Mouse (Mus musculus): ENCODE results near the gene Eif5a. TPM values are rescaled to one million over a fixed set of nuclear protein-coding genes. Genes with fewer than 3 reads are reported as not detected.

The Eif5a gene
- polyA plus RNA-seq, 1 experiment = 1,243 TPM

- no peaks in the 10 kb centered on the region for H3K79me2 ChIP-seq (ENCODE audit: control insufficient read depth, insufficient read depth)
- no peak overlapping the region for H3K4me3 ChIP-seq
- no peak for TF ChIP-seq POLR2AphosphoS2 (IDR thresholded peaks at IDR 0.05; ENCODE audit: insufficient read length, low read depth)
- no peak for TF ChIP-seq POLR2A (IDR thresholded peaks at IDR 0.05; ENCODE audit: insufficient read length, low read depth)
- no peak for TF ChIP-seq USF1 (IDR thresholded peaks at IDR 0.05; ENCODE audit: low read depth)
- peaks cover 16% of the 10 kb centered on the region for H3K27me3 ChIP-seq (ENCODE audit: control insufficient read depth, insufficient read depth, insufficient read length)
- no peak overlapping the region for H3ac ChIP-seq (ENCODE audit: control insufficient read depth, insufficient read length)
- no peak overlapping the region for H3K4me2 ChIP-seq (ENCODE audit: low read depth)
- H3K36me3 ChIP-seq (ENCODE audit: control insufficient read depth, insufficient read depth) = no peaks in the 10 kb centered on the region
Observed at GRCm38 (mm10) chr11:69867335-69867734, 54.4 kb downstream of the Eif5a start.

Other genes with a start within 250 kb of the Eif5a start
- gene Eif4a1, start 249.5 kb downstream of the Eif5a start, polyA plus RNA-seq (2012; fragmentation: generic; extraction: Trizol) = 553 TPM
- 70.5 TPM for gene Senp3, start 239.9 kb downstream of the Eif5a start, polyA plus RNA-seq (2012; fragmentation: generic; extraction: Trizol)
- 0.07 TPM for gene Tnfsf13, start 236.2 kb downstream of the Eif5a start, polyA plus RNA-seq (2012; fragmentation: generic; extraction: Trizol)
- 5.5 TPM for gene Tnfsf12, start 226.1 kb downstream of the Eif5a start, polyA plus RNA-seq (2012; fragmentation: generic; extraction: Trizol)
- gene Tnfsfm13, start 225.9 kb downstream of the Eif5a start, polyA plus RNA-seq (2012; fragmentation: generic; extraction: Trizol) = 1.6 TPM
- gene Polr2a, start 163.3 kb downstream of the Eif5a start, polyA plus RNA-seq (2012; fragmentation: generic; extraction: Trizol) = 69.5 TPM
- 0.26 TPM for gene Slc35g3, start 160.0 kb downstream of the Eif5a start, polyA plus RNA-seq (2012; fragmentation: generic; extraction: Trizol)
- 9.4 TPM for gene Zbtb4, start 156.0 kb downstream of the Eif5a start, polyA plus RNA-seq (2012; fragmentation: generic; extraction: Trizol)
- 95.3 TPM for gene Chrnb1, start 126.0 kb downstream of the Eif5a start, polyA plus RNA-seq (2012; fragmentation: generic; extraction: Trizol)
- gene Fgf11, start 120.1 kb downstream of the Eif5a start, polyA plus RNA-seq (2012; fragmentation: generic; extraction: Trizol) = 17.5 TPM
- 0.61 TPM for gene Tmem102, start 116.3 kb downstream of the Eif5a start, polyA plus RNA-seq (2012; fragmentation: generic; extraction: Trizol)
- 0.02 TPM for gene Gm39566, start 106.7 kb downstream of the Eif5a start, polyA plus RNA-seq (2012; fragmentation: generic; extraction: Trizol)
- not detected for gene Spem2, start 103.5 kb downstream of the Eif5a start, polyA plus RNA-seq (2012; fragmentation: generic; extraction: Trizol)
- 0.05 TPM for gene Spem1, start 99.8 kb downstream of the Eif5a start, polyA plus RNA-seq (2012; fragmentation: generic; extraction: Trizol)
- gene Nlgn2, start 84.2 kb downstream of the Eif5a start, polyA plus RNA-seq (2012; fragmentation: generic; extraction: Trizol) = 12.8 TPM
- gene Tmem256, start 83.4 kb downstream of the Eif5a start, polyA plus RNA-seq (2012; fragmentation: generic; extraction: Trizol) = 259 TPM
- 91.9 TPM for gene Plscr3, start 75.6 kb downstream of the Eif5a start, polyA plus RNA-seq (2012; fragmentation: generic; extraction: Trizol)
- gene Tnk1, start 63.2 kb downstream of the Eif5a start, polyA plus RNA-seq (2012; fragmentation: generic; extraction: Trizol) = not detected
- gene Tmem95, start 43.9 kb downstream of the Eif5a start, polyA plus RNA-seq (2012; fragmentation: generic; extraction: Trizol) = not detected
- 24.5 TPM for gene Kctd11, start 40.6 kb downstream of the Eif5a start, polyA plus RNA-seq (2012; fragmentation: generic; extraction: Trizol)
- 1.4 TPM for gene Acap1, start 26.4 kb downstream of the Eif5a start, polyA plus RNA-seq (2012; fragmentation: generic; extraction: Trizol)
- 3.0 TPM for gene 2810408A11Rik, start 21.0 kb downstream of the Eif5a start, polyA plus RNA-seq (2012; fragmentation: generic; extraction: Trizol)
- gene Neurl4, start 20.9 kb downstream of the Eif5a start, polyA plus RNA-seq (2012; fragmentation: generic; extraction: Trizol) = 42.2 TPM
- 38.0 TPM for gene Gps2, start 8.1 kb downstream of the Eif5a start, polyA plus RNA-seq (2012; fragmentation: generic; extraction: Trizol)
- gene Ybx2, start 13.8 kb upstream of the Eif5a start, polyA plus RNA-seq (2012; fragmentation: generic; extraction: Trizol) = 0.12 TPM
- 14.1 TPM for gene Slc2a4, start 26.2 kb upstream of the Eif5a start, polyA plus RNA-seq (2012; fragmentation: generic; extraction: Trizol)
- not detected for gene Cldn7, start 42.8 kb upstream of the Eif5a start, polyA plus RNA-seq (2012; fragmentation: generic; extraction: Trizol)
- gene Ctdnep1, start 59.2 kb upstream of the Eif5a start, polyA plus RNA-seq (2012; fragmentation: generic; extraction: Trizol) = 146 TPM
- 91.5 TPM for gene Elp5, start 60.6 kb upstream of the Eif5a start, polyA plus RNA-seq (2012; fragmentation: generic; extraction: Trizol)
- 530 TPM for gene Gabarap, start 69.2 kb upstream of the Eif5a start, polyA plus RNA-seq (2012; fragmentation: generic; extraction: Trizol)
- 58.6 TPM for gene Phf23, start 73.8 kb upstream of the Eif5a start, polyA plus RNA-seq (2012; fragmentation: generic; extraction: Trizol)
- gene Dvl2, start 78.6 kb upstream of the Eif5a start, polyA plus RNA-seq (2012; fragmentation: generic; extraction: Trizol) = 24.3 TPM
- gene Acadvl, start 93.5 kb upstream of the Eif5a start, polyA plus RNA-seq (2012; fragmentation: generic; extraction: Trizol) = 130 TPM
- 26.8 TPM for gene Dlg4, start 95.0 kb upstream of the Eif5a start, polyA plus RNA-seq (2012; fragmentation: generic; extraction: Trizol)
- gene Asgr1, start 132.1 kb upstream of the Eif5a start, polyA plus RNA-seq (2012; fragmentation: generic; extraction: Trizol) = 0.06 TPM
- gene Asgr2, start 170.7 kb upstream of the Eif5a start, polyA plus RNA-seq (2012; fragmentation: generic; extraction: Trizol) = 0.85 TPM
- 1.2 TPM for gene Mgl2, start 208.4 kb upstream of the Eif5a start, polyA plus RNA-seq (2012; fragmentation: generic; extraction: Trizol)
- 0.13 TPM for gene Clec10a, start 234.2 kb upstream of the Eif5a start, polyA plus RNA-seq (2012; fragmentation: generic; extraction: Trizol)

Data from myocyte (in vitro differentiated cells).